Mouse (Mus musculus): ENCODE data around the gene Znrd1as. TPM values are rescaled to one million over a fixed set of nuclear protein-coding genes. Genes with fewer than 3 reads are reported as not detected.
A peak's percentile ranks its signal among the peaks of the same experiment; 100 is the strongest.
"Not testable (repeated sequence)": the region's sequence is repeated elsewhere in the genome, so short reads cannot be mapped to it uniquely, and the experiment has no call there.

Znrd1as gene
- total RNA-seq, 4 experiments from 2014 or later, result 10.8 to 13.1 (median 11.9) TPM

DNA sequence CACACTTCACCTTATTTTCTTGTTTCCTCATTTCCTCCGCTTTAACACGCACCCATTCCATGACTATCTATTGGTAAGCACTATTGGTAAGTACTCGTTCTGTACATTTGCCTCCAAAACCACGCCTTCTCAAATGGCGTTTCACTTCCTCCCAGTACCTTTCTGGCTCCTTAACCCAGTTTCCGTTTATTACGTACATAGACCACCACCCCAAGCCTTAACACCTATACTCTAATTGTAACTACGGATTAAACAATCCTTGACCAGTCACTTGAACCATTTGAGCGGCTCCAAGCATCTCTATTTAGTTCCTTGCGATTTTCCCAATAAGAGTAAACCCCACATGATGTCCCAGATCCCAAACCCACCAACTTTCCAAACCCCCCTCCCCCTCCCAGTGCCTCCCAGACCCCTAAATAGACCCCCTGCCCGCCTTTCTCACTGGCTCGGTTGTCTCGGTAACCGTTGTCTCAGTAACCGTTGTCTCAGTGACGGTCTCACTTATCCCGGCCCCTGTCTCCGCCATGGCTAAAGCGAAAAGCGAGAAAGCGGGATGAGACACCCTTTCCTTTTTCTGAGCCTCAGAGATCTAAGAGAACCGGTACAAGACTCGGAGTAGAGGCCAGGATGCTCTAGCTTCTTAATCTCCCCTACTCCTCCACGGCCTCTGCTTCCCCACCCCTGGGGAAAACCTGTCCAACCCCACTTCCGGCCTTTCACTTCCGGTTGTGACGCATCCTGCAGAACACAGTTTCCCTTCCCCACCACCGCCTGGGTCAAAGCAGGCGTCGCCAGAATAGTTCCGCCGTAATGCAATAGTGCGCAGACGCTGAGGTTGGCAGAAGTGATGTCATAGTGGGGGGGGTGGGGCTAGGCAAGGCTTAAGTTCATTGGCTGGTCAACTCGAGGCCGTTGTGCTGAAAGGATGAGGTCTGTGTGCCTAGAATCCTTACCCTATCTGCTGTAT is 7.1 kb upstream of the Znrd1as start, which contains the start of gene Ppp1r11:
Ppp1r11 (minus strand) TSS at position 761 of the 967 bp plus-strand sequence.
- DNase-seq, result peak; percentile 97

DNA sequence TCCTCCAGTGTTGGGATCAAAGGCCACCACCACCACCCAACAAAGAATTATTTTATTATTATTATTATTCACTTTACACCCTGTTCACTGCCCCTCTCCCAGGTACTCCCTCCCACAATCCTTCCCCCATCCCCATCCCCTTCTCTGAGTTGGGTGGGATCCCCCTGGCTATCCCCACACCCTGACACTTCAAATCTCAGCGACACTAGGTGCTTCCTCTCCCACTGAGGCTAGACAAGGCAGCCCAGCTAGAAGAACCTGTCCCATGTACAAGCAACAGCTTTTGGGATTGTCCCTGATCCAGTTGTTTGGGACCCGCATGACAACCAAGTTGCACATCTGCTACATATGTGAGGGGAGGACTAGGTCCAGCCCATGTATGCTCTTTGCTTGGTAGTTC is 5.8 kb upstream of the Znrd1as start:
- DNase-seq, result no peak

DNA sequence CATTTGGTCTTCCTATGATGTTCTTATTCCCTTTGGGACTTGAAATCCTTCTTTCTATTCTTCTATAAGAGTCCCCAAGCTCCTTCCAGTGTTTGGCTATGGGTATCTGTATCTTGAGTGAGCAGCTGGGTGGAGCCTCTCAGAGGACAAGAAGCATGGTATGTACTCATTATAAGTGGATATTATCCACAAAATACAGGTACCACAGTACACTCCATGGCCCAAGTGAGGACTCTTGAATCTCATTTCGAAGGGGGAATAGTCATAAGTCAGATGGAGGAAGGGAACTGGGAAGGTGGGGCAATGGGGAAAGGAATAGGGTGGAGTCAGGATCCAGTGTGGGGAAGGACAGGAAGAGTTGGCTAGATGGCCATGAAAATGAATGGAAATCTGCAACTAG is 5.3 kb upstream of the Znrd1as start:
- no peak for DNase-seq

DNA sequence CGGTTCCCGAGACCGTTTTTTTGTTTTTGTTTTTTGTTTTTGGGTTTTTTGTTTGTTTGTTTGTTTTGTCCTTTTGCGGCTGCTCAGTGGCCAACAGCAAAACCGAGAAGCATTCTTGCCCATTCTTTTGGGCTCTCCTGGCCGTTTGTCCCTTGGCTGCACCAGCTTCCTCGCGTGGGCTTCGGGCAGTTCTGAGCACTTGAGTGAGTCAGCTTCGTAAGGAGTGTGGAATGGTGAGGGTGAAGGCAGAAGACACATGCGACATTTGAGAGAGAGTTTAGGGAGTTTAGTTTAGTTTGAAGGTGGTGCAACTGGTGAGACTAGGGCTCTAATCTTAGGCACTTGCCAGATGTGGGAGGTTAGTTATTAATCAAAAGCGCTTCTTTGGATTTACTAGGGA is 492 bp downstream of the Znrd1as start:
- DNase-seq, result no peak

DNA sequence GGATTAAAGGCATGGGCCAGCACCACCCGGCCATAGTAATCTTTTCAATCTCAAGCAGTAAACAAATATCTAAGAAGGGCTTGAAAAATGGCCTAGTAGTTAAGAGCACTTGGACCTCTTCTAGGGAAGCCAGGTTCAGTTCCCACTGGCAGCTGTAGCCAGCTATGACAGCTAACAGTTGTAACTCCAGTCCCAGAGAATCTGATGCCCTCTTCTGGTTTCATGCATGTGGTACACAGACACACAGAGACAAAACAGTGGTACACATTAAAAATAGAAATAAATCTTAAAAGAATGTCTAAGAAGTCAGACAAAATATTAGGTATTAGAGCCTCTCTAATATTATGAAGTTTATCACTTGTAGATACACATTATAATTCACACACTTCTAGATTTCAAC is 2.7 kb downstream of the Znrd1as start:
- no peak for DNase-seq

DNA sequence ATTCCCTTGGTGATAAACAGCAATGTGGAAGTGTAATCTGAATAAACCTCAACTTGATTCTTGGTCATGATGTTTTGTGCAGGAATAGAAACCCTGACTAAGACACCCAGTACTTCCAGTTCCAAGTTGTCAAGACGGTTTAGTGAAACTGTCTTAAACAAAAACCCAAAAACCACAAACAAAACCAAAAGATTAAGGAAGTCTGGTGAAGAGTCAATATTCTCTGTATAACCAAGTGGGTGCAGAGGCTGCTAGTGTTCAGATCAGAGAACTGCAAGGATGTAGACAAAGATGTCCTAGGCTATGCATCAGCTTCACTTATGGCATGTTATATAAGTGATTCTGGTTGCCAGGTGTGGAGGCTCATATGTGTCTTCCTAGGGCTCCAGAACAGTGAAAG is 8.5 kb downstream of the Znrd1as start:
- DNase-seq, result no peak

DNA sequence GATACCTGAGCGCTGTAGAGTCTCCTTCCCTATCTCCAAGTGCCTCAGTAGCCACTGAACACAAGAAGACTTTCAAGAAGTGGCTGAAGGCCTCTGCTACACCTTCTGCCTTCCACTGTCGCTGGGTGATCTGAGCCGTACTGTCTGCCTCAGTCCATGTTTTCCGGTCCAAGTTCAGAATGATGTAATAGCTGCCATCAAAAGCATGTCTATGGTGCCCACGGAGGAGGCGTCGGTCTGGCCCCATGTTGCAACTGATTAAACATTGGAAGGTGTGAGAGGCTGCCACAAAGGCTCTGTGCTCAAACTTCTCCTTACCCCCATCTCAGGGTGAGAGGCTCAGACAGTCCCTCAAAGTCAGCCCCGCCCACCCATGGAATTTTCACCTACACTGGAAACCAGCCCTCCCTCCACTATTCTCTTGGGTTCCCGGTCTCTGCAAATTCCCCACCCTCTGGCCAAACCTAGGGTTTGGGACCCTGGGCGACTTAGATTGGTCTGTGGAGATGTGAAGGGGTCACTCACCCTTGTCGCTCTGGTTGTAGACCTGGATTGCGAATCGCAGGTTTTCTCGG is 12.0 kb downstream of the Znrd1as start:
- DNase-seq, result no peak

DNA sequence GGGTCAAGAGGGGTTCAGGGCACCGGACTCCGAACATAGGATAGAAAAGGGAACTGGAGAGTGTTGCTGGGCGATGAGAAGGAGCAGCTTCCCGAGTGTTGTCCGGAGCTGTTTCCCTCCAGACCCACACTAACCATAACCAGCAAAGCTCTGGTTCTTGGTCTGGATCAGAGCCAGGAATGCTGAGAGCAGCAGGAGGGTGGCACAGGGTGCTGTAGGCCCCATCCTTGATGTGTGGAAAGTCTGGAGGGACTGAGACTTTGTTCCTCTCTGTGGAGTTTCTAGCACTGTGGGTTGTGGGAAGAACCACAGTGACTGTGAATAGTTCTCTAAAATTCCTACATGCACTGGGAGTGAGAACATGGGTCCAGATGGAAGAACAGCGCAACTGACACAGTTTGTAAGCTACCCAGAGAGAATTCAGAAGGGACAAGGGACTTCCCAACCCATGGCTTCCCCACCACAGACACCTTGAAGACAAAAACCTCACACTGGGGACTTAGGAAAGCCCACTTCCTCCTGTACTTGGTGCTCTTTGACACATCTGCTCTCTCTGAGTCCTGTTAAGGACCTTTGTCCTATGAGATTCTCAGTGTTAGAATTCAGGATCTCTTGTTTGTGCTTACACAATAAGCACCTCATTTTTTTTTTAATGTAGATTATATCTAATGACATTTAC is 12.9 kb downstream of the Znrd1as start:
- no peak for DNase-seq

DNA sequence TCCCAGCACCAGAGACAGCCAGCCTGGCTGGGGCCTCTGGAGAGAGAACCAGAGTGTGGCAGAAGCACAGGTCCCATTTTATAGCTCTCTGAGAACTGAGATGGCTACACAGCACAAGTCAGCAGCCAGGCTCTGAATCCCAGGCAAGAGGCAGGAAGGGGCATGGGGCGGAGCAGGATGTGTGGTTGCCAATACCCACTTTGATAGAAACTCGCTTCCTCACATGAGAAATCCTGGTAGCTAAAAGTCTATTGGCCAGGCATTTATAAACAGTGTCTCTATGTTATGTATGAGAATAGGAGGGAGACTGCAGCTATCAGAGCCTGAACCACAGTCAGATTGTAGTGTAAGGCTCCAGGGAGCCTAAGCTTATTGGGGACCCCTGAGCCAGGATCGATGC is 14.4 kb downstream of the Znrd1as start:
- no peak for DNase-seq

DNA sequence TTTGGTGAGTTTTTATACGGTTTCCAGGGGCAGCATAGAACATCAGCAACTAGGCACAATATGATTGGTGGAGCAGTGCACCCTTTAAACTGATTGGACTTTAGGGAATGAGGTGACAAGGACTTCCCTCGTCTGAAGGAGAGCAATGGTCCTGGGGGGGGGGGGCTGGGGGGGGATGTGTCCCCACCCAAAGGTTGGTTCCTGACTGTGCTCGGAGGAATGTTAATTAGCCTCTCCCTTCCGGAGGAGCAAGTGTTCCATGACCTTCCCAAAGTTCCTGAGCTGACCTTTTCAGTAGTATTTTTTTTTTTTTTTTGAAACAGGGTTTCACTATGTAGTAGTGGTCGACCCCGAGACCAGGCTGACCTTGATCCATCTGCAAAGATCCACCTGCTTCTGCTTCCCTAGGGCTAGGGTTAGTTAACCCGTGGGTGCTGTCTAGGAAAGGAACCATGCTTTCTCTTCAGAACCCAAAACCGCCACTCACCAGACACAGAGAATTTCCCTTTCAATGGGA is 14.9 kb downstream of the Znrd1as start:
- DNase-seq, result no peak

DNA sequence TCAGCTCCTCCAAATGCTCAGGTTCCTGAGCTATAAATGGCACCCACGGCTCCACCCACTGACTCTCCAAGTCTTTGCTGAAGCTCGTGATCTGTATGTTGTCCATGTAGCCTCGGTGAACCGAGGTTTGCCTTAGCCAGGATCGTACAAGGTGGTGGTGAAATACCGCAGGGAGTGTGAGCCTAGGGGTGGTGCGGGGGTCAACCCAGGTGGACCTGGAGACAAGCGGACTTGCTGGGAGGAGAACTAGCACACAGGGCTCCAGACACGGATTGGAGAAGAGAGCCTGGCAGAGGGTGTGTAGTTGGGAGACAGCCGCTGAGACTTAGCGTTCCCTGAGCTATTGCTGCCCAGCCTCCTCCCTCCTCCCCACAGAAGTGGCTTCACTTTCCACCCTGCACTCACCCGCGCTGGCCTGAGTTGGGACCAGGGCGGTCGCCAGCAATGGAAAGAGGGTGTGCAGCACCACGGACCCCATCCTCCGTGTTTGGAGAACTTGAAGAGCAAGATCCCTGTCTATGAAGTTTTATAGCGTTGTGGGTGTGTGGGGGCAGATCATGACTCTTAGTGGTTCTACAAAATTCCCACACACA is 22.9 kb downstream of the Znrd1as start, which contains the start of gene 2410137M14Rik:
2410137M14Rik (minus strand) TSS at position 17 of the 593 bp plus-strand sequence.
- no peak for DNase-seq

DNA sequence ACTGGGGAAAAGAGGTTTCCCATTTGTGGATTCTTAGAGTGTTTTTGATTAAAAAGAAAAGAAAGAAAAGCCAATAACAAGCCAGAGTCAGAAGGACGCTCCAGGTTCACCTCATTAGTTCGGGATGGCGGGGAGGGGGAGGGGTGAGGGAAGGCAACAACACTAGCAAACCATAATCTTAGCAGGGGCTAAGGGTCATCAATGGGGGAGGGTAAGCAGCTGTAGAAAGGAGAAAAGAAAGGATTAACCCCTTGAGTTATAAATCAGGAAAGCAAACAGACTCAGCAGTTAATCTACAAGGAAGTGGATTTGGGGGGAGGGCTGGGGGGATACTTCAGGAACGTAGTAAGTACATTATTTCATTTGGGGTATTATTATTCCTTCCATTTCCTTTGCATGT is 23.5 kb downstream of the Znrd1as start:
- no peak for DNase-seq

DNA sequence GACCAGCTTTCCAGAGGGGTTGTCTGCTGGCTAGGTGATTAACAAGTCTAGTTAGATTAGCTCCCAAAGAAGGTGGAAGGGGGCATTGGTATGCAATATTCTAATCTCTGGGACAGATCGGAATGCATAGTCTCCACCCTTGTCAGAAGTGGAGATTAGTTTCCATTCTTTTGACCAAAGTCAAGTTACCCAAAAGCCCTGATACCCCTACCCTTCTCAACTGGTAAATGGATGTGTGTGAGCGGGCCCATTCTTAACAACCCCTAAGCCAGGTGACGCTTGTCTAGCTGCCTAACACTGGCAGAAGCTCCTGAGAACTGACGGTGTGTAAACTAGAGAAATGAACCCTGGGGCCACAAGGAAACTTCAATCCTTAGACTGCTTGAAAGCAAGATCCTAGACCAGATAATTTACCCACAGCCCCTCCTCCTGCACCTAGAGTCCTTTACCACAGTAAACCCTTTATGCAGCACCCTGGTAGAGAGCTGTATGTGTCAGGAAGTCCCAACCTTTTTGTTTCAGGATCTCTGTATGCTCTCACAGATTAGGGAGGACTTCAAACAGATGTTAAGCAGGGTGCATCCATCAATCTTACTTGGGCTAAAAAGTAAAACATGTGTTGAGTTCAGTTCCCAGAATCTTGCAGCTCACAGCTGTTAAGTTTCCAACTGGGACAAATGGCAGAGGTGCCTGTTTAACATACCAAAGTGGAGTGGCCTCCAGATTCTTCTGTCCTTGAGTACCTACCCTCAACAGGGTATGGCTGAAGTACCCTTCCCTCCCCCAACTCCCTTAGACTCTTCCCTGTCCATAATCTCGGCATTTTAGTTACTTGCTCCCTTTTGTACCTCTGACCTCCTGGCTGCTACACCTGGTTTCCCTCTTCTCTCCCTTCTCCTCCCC is 24.1 kb downstream of the Znrd1as start:
- DNase-seq, result no peak

DNA sequence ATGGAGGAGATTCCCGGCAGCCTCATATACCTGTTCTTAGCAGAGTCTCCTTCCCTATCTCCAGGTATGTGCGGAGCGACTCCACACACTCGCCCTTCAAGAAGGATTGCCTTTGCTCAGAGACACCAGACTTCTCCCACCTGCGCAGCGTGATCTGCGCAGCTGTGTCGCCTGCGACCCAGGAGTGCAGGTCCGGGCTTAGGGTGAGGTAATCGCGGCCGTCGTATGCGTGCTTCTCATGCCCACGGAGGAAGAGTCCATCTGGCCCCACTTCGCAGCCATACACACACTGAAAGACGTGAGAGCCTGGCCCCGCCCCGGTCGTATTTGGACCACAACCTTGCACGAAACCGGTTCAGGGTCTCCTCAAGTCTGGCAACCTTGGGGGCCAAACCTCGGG is 30.1 kb downstream of the Znrd1as start:
- DNase-seq, result no peak

DNA sequence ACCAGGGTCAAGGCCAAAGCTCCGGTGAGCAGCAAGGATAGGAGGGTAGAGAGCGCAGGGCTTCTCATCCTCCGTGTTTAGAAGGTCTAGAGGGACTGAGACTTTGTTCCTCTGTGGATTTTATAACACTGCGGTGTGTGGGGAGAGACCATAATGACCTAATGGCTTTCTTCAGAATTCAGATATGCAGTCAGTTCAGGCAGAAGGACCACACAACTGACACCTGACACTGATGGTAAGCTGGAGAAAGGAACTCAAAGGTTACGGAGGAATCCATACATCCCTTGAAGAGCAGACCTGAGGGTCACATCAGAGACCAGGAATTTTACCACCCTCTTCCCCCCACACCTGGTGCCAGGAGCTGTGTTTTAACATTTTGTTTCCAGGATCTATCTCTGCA is 31.0 kb downstream of the Znrd1as start, which contains the start of gene H2-M5:
H2-M5 (minus strand) TSS at position 101 of the 400 bp plus-strand sequence.
- DNase-seq, result no peak

DNA sequence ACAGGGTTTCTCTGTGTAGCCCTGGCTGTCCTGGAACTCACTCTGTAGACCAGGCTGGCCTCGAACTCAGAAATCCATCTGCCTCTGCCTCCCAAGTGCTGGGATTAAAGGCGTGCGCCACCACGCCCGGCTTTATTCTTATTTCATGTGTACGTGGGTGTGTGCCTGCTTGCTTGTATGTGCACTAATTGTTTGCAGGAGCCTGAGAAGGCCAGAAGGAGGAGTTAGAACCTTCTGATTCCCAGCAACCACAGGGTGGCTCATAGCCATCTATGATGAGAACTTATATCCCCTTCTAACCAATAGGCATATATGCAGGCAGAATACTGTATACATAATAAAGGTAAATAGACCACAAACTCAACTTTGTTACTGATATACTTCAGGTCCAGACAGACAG is 32.2 kb downstream of the Znrd1as start:
- DNase-seq, result not testable (repeated sequence)

DNA sequence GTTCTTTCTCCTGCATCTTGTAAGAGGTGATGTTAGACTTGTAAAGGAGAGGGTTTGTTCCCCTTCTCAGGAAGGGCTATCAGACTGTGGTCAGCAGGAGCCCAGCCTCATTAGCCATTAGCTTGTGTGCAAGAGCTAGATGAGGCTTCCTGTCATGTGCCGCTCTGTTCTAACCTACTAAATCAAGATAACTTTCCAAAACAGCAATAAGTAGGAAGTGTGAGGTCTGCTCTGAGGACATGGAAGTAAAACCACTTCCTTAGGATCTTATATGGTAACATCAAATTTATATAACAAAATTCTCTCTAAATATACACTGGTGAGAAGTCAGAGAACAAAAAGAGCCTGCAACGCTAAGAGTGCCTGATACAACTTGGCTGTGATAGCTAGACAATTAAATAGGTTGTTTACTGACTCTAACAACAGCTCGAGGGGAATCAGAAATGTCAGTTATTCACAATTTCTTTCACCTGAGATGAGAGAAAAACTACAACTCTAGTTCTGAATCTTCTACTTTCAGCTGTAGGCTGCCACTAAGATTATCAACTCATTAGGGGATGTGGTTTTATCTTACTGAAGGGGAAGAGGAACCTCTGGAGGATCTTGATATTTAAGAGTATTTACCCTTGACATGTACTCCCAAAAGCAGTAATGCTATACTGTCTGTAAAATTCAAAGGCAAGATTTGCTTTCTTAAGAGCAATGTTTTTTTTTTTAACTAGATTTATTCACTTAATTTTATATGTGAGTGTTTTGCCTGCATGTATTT is 34.1 kb downstream of the Znrd1as start:
- DNase-seq, result no peak

DNA sequence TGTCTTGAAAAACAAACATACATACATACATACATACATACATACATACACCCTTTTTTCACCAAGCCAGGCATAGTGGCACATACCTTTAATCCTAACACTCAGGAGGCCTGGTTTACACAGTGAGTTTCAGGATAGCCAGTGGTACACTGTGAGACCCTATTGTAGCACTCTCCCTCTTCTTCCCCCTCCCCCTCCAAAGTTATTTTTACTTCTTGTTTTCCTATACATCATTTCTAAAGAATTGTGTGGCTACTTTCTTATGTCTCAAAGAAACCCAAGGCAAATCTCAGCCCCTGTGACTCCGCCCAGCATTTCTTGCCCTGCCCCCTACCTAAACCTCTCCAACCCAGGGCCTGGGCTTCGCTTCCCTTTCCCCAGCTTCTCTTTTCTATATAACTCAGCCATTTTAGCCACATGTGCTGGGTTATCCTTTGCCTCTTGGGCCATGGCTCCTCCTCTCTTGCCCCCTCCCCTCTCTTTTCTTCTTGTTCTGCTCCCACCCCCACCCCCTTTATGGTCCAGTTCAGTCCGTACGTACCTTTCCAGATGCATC is 35.5 kb downstream of the Znrd1as start:
- DNase-seq, result no peak

DNA sequence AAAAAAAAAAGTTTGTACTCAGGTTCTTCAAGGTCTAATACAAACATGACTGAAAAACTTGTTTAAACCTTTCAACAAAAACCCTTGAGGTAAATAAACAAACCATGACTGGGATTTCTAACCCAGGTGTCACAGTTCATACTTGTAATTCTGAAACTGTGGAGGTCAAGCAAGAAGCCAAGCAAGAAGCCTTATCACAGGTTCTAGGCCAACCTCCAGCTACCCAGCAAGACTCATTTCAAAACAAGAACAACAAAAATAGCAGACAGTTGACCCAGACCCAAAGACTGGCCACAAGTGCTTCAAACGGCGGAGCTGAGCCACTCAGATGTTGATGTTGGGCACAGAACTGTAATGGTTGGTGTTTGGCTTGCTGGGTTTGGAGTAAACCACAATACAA is 36.1 kb downstream of the Znrd1as start:
- DNase-seq, result no peak

DNA sequence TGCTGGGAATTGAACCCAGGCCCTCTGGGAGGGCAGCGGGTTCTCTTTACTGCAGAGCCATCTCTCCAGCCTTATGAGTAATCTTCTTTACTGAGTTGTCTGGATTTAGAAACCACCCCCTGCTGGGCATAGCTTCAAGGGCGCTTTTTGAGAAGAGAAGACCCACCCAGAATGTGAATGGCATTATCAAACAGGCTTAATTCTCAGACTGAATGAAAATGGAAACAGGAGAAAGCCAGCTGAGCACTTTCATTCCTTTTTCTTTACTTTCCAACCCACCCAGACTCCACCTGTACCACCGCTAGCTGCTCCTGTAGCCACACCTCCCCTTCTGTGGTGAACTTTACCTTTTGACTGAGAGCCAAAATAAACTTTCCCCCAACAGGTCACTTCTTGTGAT is 37.1 kb downstream of the Znrd1as start:
- no peak for DNase-seq
